Mouse (Mus musculus) midbrain, postnatal 0 days (tissue): ENCODE data around the gene Wdr92. TPM values are rescaled to one million over a fixed set of nuclear protein-coding genes. Genes with fewer than 3 reads are reported as not detected.

ENCODE experiments used
- ATAC-seq: fragments of 200-750 bp; cut with Nextera tagmentation; 2 replicates; pipeline ENCODE4 v1.8.0; 2017; ENCODE audit warnings: moderate number of reproducible peaks, mild to moderate bottlenecking, moderate TSS enrichment, moderate library complexity; ENCODE audit not compliant: low FRiP score
- DNase-seq: peaks from one replicate; pipeline ENCODE4 v3.0.0-alpha.2; 2015; ENCODE audit warnings: low spot score
- H3K27ac ChIP-seq: fragments of 300-500 bp; sonication (generic); 2 replicates; pipeline ENCODE4 v1.5.1; 2014; ENCODE audit warnings: low read depth, mild to moderate bottlenecking, low read length, mixed read lengths
- H3K27me3 ChIP-seq: fragments of 300-500 bp; sonication (generic); 2 replicates; pipeline ENCODE4 v1.6.1; 2014; ENCODE audit warnings: low read length, control low read depth, mixed read lengths; ENCODE audit not compliant: insufficient read depth
- H3K36me3 ChIP-seq: fragments of 300-500 bp; sonication (generic); 2 replicates; pipeline ENCODE4 v1.6.1; 2014; ENCODE audit warnings: low read length, control low read depth, mixed read lengths; ENCODE audit not compliant: insufficient read depth
- H3K4me1 ChIP-seq: fragments of 300-500 bp; sonication (generic); 2 replicates; pipeline ENCODE4 v1.6.1; 2014; ENCODE audit warnings: mild to moderate bottlenecking, control low read depth, antibody characterized with exemption, low read length, mixed read lengths; ENCODE audit not compliant: insufficient read depth
- H3K4me2 ChIP-seq: fragments of 300-500 bp; sonication (generic); 2 replicates; pipeline ENCODE4 v1.6.1; 2014; ENCODE audit warnings: low read depth, mild to moderate bottlenecking, low read length, mixed read lengths; ENCODE audit not compliant: poor library complexity, severe bottlenecking
- H3K4me3 ChIP-seq: fragments of 300-500 bp; sonication (generic); 2 replicates; pipeline ENCODE4 v1.5.1; 2014; ENCODE audit warnings: low read depth, mild to moderate bottlenecking, low read length, moderate library complexity
- H3K9ac ChIP-seq: fragments of 300-500 bp; sonication (generic); replicated peaks from 2 replicates; pipeline ENCODE4 v1.6.1; 2014; ENCODE audit warnings: mild to moderate bottlenecking, low read length, moderate library complexity, mixed read lengths; ENCODE audit not compliant: poor library complexity, severe bottlenecking
- H3K9me3 ChIP-seq: fragments of 300-500 bp; sonication (generic); 2 replicates; pipeline ENCODE4 v1.6.1; 2016; ENCODE audit warnings: low read length, control low read depth
- CTCF ChIP-seq: IDR thresholded peaks from 2 replicates; pipeline ENCODE4 v1.5.1; 2016; ENCODE audit warnings: antibody characterized with exemption, mild to moderate bottlenecking
- WGBS: fragments of 180-500 bp; shearing (Covaris S2); extraction: QIAGEN DNeasy Blood & Tissue Kit; methylation state at CpG from one replicate; pipeline ENCODE4 v1.1.7; 2014; 5-methylcytosine and 5-hydroxymethylcytosine counted together
- polyA plus RNA-seq: library from polyadenylated mRNA; unstranded; fragments of >200 nt; fragmentation: Nextera tagmentation; extraction: Ambion mirVana; gene quantifications from 2 replicates; pipeline ENCODE4 v1.2.1, GENCODE M21; 2015
- total RNA-seq: library from RNA; depleted of rRNA; stranded (reverse); fragments of >200 nt; gene quantifications from 2 replicates; pipeline ENCODE4 v1.2.3, GENCODE M21; 2014; rRNA removed

The Wdr92 gene
- total RNA-seq (10.5 and 14.8 TPM in 2 replicates), polyA plus RNA-seq (13.1 and 13.4 TPM in 2 replicates)

DNA sequence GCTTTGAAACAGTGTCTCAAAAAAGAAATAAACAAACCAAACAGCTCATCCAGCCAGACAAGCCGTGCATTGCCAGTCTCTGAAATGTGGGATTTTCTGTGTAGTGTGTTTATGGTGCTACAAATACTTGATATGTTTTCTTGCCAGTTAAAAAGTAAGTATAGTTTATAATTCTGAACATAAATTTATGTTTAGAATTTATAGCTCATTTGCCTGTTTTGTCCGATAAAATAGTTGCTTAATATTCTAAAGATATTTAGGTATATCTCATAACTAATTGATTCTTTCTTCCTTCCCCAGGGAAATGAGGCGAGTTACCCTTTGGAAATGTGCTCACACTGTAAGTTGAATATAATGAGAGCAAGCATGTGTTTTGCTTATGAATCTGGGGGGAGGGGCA, at the start of gene Wdr92:
Wdr92 (plus strand) TSS at position 301 of the 400 bp plus-strand sequence.
- no peaks in the 10 kb centered on the region for H3K27me3 ChIP-seq
- TF ChIP-seq CTCF: no peak
- WGBS: 67% methylated on average over 3 of the region's 3 CpGs
- no peak within 1 kb of the TSS for H3K9ac ChIP-seq
- no peaks in the 10 kb centered on the region for H3K4me1 ChIP-seq
- H3K27ac ChIP-seq: no peak within 1 kb of the TSS
- no peaks in the 10 kb centered on the region for H3K36me3 ChIP-seq
- H3K4me3 ChIP-seq: no peak within 1 kb of the TSS
- DNase-seq (no peak), ATAC-seq (no peak)
- H3K4me2 ChIP-seq: no peak within 1 kb of the TSS
- no peaks in the 10 kb centered on the region for H3K9me3 ChIP-seq

- TF ChIP-seq CTCF: no peak
- H3K9ac ChIP-seq: no peak overlapping the region
- H3K27me3 ChIP-seq: no peaks in the 10 kb centered on the region
- ATAC-seq (no peak), DNase-seq (no peak)
- no peaks in the 10 kb centered on the region for H3K4me1 ChIP-seq
- no peaks in the 10 kb centered on the region for H3K36me3 ChIP-seq
- no peaks in the 10 kb centered on the region for H3K9me3 ChIP-seq
- H3K4me3 ChIP-seq: no peak overlapping the region
- H3K27ac ChIP-seq: no peak overlapping the region
- WGBS: 6% methylated on average over 6 of the region's 6 CpGs
- H3K4me2 ChIP-seq: no peak overlapping the region
Observed at GRCm38 (mm10) chr11:17135638-17136037, 46.3 kb upstream of the Wdr92 start.

GRCm38 (mm10) chr11:17138306-17139033, 43.4 kb upstream of the Wdr92 start:
- Histone ChIP-seq H3K4me3 (no peak overlapping the region), H3K4me2 (no peak overlapping the region), H3K27ac (no peak overlapping the region), H3K27me3 (no peaks in the 10 kb centered on the region), H3K9ac (no peak overlapping the region), H3K9me3 (no peaks in the 10 kb centered on the region), H3K36me3 (no peaks in the 10 kb centered on the region), H3K4me1 (no peaks in the 10 kb centered on the region)
- no peak for DNase-seq
- WGBS: 69% methylated on average over 6 of the region's 6 CpGs
- TF ChIP-seq CTCF: no peak
- no peak for ATAC-seq

DNA sequence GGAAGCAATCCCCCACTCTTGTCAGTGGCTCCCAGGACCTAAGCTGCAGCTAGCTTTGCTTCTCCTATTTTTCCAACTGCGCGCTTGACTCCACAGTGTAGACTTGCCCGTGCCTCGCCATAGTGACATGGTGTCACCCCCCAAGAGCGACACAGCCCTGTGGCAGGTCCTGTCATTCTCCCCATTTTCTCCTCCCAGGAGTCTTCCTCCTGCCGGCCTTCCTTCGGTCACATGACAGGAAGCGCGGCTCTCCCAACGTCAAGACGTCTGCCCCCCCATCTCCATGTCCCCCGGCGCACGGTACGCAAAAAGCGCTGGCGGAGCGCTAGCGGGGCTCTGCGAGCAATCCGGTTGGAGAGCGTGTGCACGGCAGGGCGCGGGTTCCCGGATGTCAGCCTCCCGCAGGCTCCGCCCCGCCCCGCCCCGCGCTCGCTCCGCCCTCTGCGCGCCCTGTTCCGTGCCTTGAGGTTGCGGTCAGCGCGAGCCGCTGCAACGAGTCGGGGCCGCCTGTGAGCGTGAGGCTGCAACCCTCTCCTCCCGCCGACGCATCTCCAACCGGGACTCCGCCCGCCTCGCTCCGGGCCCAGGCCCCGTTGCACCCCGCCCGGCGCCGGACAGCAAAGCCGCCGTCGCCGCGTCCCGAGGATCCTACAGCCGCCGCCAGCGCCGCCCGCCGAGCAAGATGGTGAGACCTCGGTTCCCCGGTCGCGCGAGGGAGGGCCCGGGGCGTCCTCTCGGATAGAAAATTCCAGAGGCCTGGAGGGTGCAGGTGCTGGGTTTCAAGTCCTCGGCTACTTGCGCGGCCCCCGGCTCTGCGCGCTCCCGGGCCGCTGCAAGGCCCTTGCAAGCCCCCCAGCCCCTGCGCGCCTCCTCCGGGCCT, 22.8 kb upstream of the Wdr92 start, which contains the start of gene Ppp3r1:
Ppp3r1 (plus strand) TSS at position 406 of the 880 bp plus-strand sequence.
- H3K27me3 ChIP-seq: no peaks in the 10 kb centered on the region
- peak within 1 kb of the TSS; percentile 99 for H3K27ac ChIP-seq
- no peaks in the 10 kb centered on the region for H3K9me3 ChIP-seq
- H3K36me3 ChIP-seq: no peaks in the 10 kb centered on the region
- ATAC-seq (peak; percentile 98), DNase-seq (peak; percentile 98)
- under 1% methylated on average over 76 of the region's 89 CpGs for WGBS
- peak within 1 kb of the TSS; percentile 99 for H3K9ac ChIP-seq
- peaks cover 11% of the 10 kb centered on the region; the same call in 1 of the 2 replicates for H3K4me1 ChIP-seq
- TF ChIP-seq CTCF: peak; percentile 26
- H3K4me3 ChIP-seq: peak within 1 kb of the TSS; percentile 100
- H3K4me2 ChIP-seq: peak within 1 kb of the TSS; percentile 67

- Histone ChIP-seq H3K4me3 (peak overlapping the region; percentile 100), H3K9me3 (no peaks in the 10 kb centered on the region), H3K9ac (peak overlapping the region; percentile 99), H3K4me2 (peak overlapping the region; percentile 54), H3K4me1 (peaks cover 11% of the 10 kb centered on the region; the same call in 1 of the 2 replicates), H3K36me3 (no peaks in the 10 kb centered on the region), H3K27ac (peak overlapping the region; percentile 99), H3K27me3 (no peaks in the 10 kb centered on the region)
- DNase-seq: peak; percentile 31
- no peak; the same call in 1 of the 2 replicates for ATAC-seq
- WGBS: under 1% methylated on average over 39 of the region's 46 CpGs
- TF ChIP-seq CTCF: no peak
Observed at GRCm38 (mm10) chr11:17159738-17160241, 22.1 kb upstream of the Wdr92 start.
